Mouse (Mus musculus) embryo, embryonic 10 days (tissue): ENCODE measurements around the gene Ncdn.
A peak's percentile ranks its signal among the peaks of the same experiment; 100 is the strongest.

Experiments used
- DNase-seq: peaks from one replicate; pipeline ENCODE4 v3.0.0-alpha.2; 2015; ENCODE audit warnings: low spot score

Gene Ncdn

GRCm38 (mm10) chr4:126753268-126754230 is at the start of gene Ncdn, which contains the start of gene AU040320:
Ncdn (minus strand) TSS chr4:126753438.
AU040320 (plus strand) TSS chr4:126753544.
- peak; percentile 97 for DNase-seq

GRCm38 (mm10) chr4:126802174-126802573 is 48.9 kb upstream of the Ncdn start:
- no peak for DNase-seq

GRCm38 (mm10) chr4:126792341-126793102 is 39.3 kb upstream of the Ncdn start:
- DNase-seq: no peak

- DNase-seq: no peak
Measured at GRCm38 (mm10) chr4:126782996-126783395, 29.8 kb upstream of the Ncdn start.

GRCm38 (mm10) chr4:126782512-126782911 is 29.3 kb upstream of the Ncdn start:
- DNase-seq: no peak

GRCm38 (mm10) chr4:126781871-126782270 is 28.6 kb upstream of the Ncdn start:
- DNase-seq: no peak

- DNase-seq: no peak
Measured at GRCm38 (mm10) chr4:126779826-126780775, 26.9 kb upstream of the Ncdn start.

- DNase-seq: no peak
Measured at GRCm38 (mm10) chr4:126779148-126779581, 25.9 kb upstream of the Ncdn start.

- DNase-seq: no peak
Measured at GRCm38 (mm10) chr4:126775182-126775581, 21.9 kb upstream of the Ncdn start.

GRCm38 (mm10) chr4:126773871-126774270 is 20.6 kb upstream of the Ncdn start:
- DNase-seq: no peak

- no peak for DNase-seq
Measured at GRCm38 (mm10) chr4:126770831-126771230, 17.6 kb upstream of the Ncdn start.

GRCm38 (mm10) chr4:126769800-126770563 is 16.7 kb upstream of the Ncdn start:
- DNase-seq: no peak

GRCm38 (mm10) chr4:126763483-126763882 is 10.2 kb upstream of the Ncdn start:
- no peak for DNase-seq

- no peak for DNase-seq
Measured at GRCm38 (mm10) chr4:126762586-126763359, 9.5 kb upstream of the Ncdn start.

- DNase-seq: no peak
Measured at GRCm38 (mm10) chr4:126759435-126759834, 6.2 kb upstream of the Ncdn start.

- no peak for DNase-seq
Measured at GRCm38 (mm10) chr4:126758299-126758698, 5.1 kb upstream of the Ncdn start.

- no peak for DNase-seq
Measured at GRCm38 (mm10) chr4:126756766-126757165, 3.5 kb upstream of the Ncdn start.

- DNase-seq: no peak
Measured at GRCm38 (mm10) chr4:126754736-126755374, 1.6 kb upstream of the Ncdn start.

GRCm38 (mm10) chr4:126754231-126754611 is 983 bp upstream of the Ncdn start:
- no peak for DNase-seq
